Mouse (Mus musculus) urinary bladder, adult 18-20 months (tissue): ENCODE results near the gene Atp6v1f.

Source experiments
- DNase-seq, 2 experiments: peaks; one replicate each; pipeline ENCODE4 v3.0.0; 2022; ENCODE audit warnings: low spot score in 2 of 2, mixed read lengths in 2 of 2

Atp6v1f gene

DNA sequence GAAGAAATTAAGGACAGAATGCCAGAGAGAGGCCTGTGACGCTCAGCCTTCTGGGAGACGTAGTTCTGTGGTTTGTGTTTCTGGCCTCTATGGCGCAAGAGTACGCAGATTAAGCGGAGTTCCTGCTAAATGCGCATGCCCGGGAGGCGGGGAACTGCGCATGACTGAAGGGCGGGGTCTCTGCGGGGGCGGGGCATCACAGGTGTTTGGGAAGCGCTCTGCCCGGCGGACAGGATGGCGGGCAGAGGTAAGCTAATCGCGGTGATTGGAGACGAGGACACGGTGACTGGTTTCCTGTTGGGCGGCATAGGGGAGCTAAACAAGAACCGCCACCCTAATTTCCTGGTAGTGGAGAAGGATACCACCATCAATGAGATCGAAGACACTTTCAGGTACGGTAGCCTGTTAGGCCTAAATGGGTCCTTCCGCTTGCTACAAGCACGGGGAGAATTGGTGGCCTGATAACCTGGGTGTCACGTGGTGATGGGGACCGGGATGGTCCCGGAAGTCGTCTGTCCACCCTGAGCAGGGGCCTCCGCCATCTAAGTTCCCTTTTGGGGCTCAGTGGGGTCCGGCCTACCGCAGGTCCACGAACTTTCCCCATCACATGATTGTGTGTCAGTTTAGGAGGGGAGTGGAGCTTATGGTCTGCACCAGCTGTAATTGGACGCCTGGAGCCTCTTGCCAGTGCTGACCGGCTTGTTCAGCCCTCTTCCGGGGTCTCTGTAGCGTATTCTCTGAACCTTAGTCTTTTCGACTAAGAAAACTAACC, at the start of gene Atp6v1f:
TSS of gene Atp6v1f (plus strand) at position 136 of the 772 bp plus-strand sequence.
- DNase-seq: peak; percentile 87 to 89

DNA sequence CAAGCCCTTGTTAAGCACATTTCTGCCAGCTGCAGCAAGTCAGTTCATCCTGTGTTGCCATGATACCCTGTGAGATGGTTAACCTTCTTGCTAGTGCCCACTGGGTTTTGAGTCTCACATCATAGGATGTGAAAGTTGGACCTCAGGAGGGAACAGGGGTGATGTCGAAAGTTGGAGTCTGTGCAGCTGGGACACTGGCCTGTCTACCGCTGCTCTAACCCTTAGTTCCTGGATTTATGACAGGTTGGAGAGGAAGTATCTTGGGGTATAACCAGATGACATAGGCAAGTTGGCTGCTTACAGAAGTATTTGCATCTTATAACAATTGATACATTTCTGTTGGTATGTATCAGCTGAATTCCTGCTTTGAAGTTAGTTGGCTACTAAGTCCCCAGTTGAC, 46.9 kb upstream of the Atp6v1f start:
- no peak for DNase-seq

DNA sequence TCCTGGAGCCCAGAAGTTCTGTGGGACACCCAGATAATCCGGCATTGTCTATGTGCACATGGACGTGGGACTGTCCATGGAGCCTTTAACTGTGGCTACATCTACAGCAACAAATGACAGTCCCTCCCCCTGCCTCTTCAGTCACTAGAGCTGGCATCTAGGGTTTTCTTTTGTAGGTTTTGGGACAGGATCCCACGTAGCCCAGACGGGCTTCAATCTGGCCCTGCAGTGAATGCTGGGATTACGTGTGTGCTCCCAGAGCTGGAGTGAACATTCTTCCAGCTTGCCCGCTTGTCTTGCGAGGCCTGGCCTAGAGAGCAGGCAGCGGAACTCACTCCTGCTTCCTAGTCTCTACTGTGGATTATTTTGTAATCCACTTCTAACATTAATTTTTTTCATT, 42.4 kb upstream of the Atp6v1f start:
- DNase-seq: no peak

DNA sequence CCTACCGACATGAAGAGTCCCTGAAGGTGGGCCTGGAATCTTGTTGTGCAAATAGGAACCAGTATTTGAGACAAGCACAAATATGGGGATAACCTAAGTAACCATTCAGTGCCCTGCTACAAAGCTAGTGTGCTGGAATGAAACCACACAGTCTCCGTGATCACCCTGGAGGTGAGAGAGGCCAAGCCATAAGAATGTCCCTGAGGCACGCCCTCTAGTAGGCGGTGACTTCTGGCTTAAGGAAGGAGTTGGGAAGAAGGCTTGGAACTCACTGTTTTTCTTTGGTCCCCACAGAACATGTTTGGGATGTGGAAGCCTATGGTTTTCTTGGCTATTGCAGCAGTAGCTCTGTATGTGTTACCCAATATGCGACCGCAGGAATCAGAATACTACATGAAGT, 41.2 kb upstream of the Atp6v1f start:
- no peak for DNase-seq

DNA sequence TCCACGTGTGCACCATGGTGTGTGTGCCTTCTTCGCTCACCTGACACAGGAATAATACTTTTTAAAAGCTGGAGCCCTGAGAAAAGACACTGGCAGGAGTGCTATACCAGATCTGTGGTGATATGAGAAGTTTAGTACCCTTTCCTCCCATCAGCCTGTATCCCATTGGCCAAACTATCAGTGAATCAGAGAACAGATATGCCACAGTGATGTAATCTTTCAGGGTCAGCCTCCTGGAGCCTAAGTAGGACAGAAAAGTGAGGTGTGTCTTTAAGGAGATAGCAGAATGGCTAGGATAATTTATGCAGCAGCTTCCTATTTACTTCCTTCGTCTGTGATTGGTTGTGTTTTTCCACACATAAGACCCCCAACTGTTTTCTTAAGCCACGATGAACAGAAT, 39.3 kb upstream of the Atp6v1f start:
- DNase-seq: no peak

DNA sequence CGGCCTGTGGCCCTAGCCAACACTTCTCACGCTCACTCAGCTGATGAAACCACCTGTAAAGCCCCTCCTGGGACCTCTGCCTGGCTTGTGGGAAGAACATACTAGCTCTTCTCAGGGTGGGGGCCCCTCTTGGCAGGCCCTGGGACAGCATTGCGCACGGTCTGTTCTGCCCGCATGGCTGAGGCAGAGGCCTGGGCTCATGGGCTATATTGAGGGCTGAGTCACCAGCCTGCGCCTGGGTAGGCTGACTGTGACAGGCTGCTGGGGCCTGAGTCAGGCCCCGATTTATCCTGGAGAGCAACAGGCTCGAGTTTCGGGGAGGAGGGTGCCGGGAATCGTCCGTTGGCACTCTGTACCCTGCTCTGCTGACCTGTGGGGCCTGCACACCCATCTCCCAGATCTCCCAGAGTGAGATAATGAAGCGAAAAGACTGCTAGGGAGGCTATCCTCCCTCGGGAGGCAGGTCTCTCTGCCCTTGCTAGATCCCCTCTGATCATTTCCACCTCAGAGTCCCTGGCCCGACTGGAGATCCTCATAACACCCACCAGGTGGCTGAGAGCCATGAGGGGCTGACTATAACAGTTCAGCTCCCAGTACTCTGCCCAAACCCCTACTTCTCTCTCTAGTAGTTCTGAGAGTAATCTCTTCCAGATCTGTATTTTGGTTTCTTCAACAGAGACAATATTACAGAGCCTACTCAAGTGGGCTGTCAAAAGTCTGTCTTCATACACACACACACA, 36.7 kb upstream of the Atp6v1f start:
- no peak for DNase-seq

DNA sequence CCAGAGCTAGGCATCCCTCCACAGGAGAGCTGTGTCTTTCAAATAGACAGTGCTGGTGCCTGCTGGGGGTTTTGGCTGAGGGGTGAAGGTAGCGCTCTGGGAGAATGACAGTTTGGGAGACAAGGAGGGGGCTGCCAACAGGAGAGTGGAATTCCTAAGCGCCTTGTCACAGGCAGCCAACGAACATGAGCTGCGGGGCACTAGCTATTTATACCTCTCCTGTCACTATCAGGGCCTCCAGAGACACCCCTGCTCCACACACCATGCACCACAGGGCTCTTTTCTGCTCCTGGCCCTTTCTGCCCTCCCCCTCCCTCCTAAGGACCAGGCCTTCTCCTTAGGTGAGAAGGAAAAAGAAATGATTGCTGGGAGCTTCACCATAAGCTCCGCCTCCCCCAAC, 36.0 kb upstream of the Atp6v1f start:
- DNase-seq: no peak

DNA sequence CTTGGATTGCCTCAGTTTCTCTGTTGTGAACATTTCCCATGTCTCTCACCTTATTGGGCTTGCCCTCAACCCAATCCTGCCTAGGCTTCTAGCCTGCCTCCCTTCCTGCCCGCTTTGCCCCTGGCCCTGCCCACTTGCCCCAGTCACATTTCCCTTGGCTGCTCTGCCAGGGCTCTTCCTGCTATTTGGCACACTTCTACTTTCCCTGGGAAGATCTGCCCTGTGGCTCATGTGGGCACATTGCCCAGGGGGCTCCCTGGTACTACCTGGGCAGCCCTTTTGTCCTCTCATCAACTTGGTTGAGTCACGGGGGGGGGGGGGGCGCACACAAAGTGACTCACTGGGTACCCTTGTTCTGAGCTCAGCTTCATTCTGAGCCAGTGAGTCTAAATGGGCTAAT, 35.4 kb upstream of the Atp6v1f start:
- DNase-seq: no peak

DNA sequence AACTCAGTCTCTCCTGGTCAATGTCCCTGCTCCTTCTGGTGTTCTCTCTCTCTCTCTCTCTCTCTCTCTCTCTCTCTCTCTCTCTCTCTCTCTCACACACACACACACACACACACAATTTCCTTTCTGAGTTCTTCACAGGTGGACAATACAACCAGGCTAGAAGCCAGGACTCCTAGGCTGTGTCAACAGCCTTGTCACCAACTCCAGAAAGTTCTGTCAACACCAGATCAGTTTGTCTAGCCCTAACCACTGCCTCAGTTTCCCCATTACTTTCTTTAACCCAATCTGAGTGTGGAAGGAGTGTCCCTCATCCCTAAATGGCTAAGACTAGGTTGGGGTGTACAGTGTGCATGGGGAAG, 34.9 kb upstream of the Atp6v1f start:
- no peak for DNase-seq

DNA sequence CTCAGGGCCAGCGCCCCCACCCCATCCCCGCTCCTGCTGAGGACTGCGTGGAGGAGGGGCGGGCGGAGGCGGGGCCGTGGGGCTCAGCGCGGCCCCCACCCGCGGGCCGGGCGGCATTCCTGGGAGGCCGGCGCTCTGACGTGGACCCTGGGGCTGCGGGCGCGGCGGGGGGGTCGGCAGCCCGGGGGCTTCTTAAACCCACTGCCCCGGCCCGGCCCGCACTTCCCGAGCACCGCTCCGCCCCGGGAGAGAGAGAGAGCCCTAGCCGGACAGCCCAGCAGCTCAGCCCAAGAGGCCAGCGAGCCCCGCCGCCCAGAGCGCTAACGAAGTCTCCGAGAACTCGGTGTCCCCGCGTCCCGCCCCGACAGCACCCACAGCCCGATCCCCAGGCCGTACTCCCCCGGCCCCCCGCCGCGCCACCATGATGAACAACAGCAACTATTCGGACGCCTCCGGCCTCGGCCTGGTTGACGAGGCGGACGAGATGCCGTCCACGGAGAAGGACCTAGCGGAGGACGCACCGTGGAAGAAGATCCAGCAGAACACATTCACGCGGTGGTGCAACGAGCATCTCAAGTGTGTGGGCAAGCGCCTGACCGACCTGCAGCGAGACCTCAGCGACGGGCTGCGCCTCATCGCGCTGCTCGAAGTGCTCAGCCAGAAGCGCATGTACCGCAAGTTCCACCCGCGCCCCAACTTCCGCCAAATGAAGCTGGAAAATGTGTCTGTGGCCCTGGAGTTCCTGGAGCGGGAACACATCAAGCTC, 34.3 kb upstream of the Atp6v1f start, which contains the start of gene Flnc:
TSS of gene Flnc (plus strand) at position 219 of the 766 bp plus-strand sequence.
- peak in 1 of 2 experiments; percentile 44 for DNase-seq

DNA sequence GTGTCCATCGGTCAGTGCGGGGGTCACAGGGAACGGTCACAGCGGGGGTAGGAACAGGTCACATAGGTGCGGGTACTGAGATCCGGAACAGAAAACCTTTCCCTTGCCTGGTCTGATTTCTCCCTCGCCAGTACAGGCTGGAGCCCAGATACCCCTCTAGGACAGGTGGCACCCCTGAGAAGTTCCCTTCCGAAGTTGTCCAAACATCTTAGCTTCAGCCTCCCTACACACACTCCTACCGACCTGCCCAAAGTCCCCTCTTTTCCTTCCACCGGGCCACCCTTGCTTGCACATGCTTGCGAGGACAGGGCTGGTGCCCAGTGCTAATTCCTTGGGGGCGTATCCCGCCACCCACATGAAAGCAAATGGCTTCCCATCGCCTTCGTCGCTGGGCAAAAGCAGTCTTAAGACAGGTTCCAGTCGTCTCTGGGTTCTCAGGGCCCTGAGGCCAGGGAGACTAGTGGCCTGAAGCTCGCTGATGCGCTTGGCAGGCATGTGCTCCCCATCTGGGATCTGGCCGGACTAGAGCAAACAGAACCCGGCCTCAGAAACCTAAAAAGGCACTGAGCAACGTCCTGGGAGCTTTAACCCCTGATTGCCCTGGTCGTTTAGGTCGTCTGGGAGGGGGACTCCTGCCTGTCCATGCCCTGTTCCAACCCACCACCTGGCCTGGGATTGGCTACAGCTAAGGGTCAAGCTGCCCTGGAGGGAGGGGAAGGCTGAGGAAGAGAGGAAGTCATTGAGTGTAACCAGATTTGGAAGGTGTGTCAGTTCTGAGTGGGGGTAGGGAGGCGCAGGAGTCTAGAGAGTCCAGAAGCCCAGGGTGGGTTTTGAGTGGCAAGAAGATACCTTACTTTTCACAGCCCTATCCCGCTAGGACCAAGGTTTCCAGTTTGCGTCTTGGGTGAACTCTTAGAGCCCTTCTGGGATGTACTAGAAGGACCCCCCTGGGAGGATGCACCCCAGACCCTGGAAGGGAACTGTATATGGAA, 33.4 kb upstream of the Atp6v1f start:
- peak in 1 of 2 experiments; percentile 18 for DNase-seq

DNA sequence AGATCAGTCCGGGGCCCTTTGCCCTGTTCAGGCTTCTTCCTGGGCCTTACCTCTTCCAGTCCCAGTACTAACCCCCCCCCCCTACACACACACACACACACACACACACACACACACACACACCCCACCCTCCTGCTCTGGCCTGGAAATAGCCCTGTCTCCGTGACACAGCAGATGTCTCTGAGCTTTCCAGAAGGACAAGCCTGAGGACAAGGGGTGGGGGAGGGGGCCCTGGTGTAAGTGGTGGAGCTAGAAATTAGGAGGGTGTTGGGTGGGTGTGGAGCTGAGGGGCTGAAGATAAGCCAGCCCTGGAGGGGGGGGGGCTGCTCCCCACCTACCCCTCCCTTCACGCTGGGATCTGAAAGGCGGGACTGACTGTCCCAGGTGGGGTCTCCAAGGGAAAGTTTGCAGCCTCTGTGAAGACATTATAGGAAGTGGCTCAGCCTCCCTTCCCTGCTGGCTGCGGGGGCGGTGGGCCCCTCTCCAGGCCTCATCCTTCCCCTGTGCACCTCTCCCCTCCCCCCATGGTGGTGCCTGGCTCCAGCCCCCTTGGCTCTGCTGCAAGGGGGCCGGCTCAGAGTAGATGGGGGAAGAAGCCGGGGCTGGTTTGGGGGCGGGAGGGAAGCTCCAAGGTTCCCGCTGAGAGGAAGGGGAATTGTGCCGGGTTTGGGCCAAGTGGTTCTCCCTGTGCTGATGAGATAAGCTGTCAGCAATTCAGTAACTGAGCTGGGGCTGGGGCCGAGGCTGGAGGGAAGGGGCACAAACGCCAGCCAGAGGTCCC, 32.4 kb upstream of the Atp6v1f start:
- DNase-seq: no peak

DNA sequence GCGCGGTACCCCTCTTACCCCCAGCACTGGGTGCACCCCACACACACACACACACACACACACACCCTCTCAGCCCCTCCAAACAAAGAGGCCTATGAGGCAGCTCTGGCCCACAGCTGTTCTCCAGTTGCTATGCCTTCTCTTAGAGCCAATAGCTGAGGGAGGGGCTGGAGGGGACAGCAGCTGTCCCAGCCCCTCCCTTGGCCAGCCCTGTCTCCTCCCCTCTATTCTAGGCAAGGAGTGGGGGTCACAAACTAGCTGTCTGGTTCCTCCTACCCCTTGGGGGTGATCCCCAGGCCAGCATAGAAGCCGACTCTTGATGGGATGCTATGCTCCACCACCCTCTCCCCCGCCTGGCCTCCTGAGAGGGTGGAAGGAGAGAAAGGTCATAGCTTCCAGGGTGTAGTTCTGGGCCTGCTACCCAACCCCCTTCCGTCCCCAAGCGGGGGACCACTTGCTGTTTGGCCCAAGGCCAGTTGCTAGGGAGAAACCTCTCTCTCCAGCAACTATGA, 31.5 kb upstream of the Atp6v1f start:
- DNase-seq: no peak

DNA sequence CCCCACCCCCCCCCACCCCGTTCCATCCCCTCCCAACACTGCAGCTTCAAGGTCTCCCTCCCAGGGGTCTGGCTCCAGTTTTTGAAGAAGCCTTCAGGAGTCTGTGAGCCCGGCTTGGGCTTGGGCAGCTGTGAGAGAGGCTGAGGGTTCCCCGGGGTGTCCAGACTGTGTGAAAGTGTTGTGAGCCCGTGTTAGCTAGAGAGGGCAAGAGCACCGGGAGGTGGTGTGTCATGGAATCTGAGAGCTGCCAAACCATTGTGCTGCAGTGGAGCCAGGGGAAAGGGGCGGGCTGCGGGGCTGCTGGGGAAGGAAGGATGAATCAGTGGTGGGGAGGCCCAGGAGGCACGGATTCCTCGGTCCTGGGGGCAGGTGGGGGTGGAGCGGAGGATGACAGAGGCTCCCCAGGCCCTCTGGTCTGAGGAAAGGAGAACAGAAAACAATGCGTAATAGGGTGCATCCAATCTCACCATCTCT, 31.0 kb upstream of the Atp6v1f start:
- peak in 1 of 2 experiments; percentile 28 for DNase-seq

DNA sequence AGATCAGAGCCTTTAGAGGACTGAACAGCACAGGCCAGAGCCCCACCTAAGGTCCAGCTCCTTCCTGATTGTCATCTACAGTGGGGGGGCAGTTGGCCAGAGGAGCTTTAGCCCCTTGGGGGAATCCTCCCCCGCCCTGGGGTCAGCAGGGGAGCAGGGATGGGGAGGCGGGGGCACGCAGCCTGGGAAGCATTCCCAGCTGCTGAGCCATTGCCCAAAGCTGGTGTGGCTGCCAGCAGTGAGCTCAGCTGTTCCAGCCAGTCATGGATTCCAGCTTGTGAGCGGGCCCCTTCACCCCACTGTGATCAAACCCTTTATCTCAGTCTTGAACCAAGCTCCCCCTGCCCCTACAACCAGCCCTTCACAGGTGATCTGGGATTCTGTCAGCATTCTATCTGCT, 28.3 kb upstream of the Atp6v1f start:
- DNase-seq: no peak

DNA sequence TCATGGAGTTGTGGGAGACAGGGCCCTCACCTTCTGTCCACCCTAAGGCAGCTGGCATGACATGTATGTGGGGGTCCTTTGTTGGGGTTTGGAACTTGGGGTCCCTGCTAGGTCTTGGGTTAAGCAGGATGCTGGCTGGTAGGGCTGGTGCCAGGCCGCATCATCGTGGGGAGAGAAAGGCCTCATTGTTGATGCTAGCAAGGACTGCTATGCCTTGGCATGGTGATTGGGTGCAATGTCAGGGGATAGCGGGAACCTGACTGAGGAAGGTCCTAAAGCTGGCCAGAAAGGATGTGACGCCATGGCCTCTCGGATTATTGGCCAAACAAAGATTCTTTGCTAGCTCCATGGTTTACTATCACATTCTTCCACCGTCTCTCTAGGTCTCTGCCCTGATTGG, 27.7 kb upstream of the Atp6v1f start:
- DNase-seq: no peak

DNA sequence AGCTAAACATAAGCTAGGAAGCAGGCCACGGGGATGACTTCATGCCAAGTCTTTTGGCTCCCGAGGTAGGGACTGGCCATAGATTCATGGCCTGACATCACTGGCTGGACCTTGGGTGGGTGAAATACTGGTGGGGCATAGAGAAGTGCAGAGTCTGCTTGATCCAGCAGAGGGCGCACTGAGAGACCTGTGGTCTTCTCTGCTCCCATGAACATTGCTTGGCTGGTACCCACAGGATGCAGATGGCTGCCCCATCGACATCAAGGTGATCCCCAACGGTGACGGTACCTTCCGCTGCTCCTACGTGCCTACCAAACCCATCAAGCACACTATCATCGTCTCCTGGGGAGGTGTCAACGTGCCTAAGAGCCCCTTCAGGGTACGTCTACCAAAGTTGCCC, 22.7 kb upstream of the Atp6v1f start:
- no peak for DNase-seq

DNA sequence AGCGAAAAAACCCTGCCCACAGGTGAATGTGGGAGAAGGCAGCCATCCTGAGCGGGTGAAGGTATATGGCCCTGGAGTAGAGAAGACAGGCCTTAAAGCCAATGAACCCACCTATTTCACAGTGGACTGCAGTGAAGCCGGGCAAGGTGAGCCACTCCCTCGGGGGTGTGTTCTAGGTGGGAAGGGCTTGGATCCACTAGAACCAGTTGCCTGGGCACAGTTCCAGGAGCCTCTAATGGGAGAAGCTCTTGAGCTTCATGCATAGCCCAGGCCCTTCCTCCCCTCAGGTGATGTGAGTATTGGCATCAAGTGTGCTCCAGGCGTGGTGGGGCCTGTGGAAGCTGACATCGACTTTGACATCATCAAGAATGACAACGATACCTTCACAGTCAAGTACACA, 22.2 kb upstream of the Atp6v1f start:
- DNase-seq: no peak

DNA sequence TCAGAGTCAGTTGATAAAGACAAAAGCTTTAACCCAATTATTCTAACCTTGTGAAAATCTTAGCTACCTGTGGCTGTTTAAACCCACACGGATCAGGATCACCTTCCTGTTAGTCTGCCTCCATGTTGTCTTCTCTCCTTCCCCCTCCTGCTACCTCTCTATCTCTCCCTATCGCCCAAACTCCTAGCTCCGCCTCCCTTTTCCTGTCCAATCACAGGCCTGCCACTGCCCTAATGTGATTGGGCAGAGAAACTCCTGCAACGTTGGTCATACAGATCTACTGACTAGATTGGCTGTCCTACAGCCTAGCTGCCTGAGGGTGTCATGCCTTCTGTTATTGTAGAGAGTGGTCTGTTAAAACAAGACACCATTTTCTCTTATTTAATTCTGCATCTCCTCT, 17.7 kb upstream of the Atp6v1f start:
- DNase-seq: no peak

DNA sequence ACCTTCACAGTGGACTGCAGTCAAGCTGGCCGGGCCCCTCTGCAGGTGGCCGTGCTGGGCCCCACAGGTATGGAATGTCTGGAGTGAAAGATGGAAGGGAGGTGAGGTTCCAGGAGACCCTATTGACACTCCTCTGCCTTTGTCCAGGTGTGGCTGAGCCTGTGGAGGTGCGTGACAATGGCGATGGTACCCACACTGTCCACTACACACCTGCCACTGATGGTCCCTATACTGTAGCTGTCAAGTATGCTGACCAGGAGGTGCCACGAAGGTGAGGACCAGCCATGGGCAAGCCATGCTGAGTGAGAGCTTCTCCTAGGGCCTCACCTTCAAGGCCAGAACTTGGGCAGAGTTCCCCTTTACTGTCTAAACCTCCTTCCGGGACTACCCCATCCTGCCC, 16.9 kb upstream of the Atp6v1f start:
- DNase-seq: no peak
